Comparison of ENCODE assay signal across 12 mouse cellular contexts in genomic region chr3:60396971-60397370, GRCm38 (mm10).
"Had no signal": no experiment of that assay in that cellular context is flagged by ENCODE, and none has a peak within 500 bp of the region (broad histone marks: within the 10 kb centered on the region; RNA-seq: fewer than 3 reads in every experiment).

No protein-coding gene starts in this region.

- DNase-seq: retina, postnatal 1 day; right cerebral cortex, adult 18-20 months; right cerebral cortex, postnatal 14 days; right cerebral cortex, postnatal 25 days; right cerebral cortex, postnatal 4 days; spleen, adult 18-20 months; thymus, adult 18-20 months; thymus, adult 2 months; thymus, postnatal 14 days; thymus, postnatal 25 days; thymus, postnatal 36 days; thymus, postnatal 4 days had no signal
